Mouse (Mus musculus) midbrain, embryonic 15.5 days (tissue): Measurements from ENCODE around the gene Ablim2. TPM values are rescaled to one million over a fixed set of nuclear protein-coding genes. Genes with fewer than 3 reads are reported as not detected.

Experiments used
- ATAC-seq: fragments of 200-750 bp; cut with Nextera tagmentation; replicated peaks from 2 replicates; pipeline ENCODE4 v1.8.0; 2017; ENCODE audit warnings: moderate TSS enrichment
- H3K27ac ChIP-seq: fragments of 300-500 bp; sonication (generic); 2 replicates; pipeline ENCODE4 v1.5.1; 2015; ENCODE audit warnings: mild to moderate bottlenecking, inconsistent platforms
- H3K27me3 ChIP-seq: fragments of 300-500 bp; sonication (generic); replicated peaks from 2 replicates; pipeline ENCODE4 v1.6.1; 2015; ENCODE audit warnings: inconsistent platforms
- H3K36me3 ChIP-seq: fragments of 300-500 bp; sonication (generic); replicated peaks from 2 replicates; pipeline ENCODE4 v1.6.1; 2015; ENCODE audit warnings: inconsistent platforms
- H3K4me1 ChIP-seq: fragments of 300-500 bp; sonication (generic); 2 replicates; pipeline ENCODE4 v1.6.1; 2015; ENCODE audit warnings: inconsistent platforms
- H3K4me2 ChIP-seq: fragments of 300-500 bp; sonication (generic); 2 replicates; pipeline ENCODE4 v1.6.1; 2015; ENCODE audit warnings: inconsistent platforms, mild to moderate bottlenecking, moderate library complexity
- H3K4me3 ChIP-seq: fragments of 300-500 bp; sonication (generic); 2 replicates; pipeline ENCODE4 v1.5.1; 2015; ENCODE audit warnings: mild to moderate bottlenecking, inconsistent platforms
- H3K9ac ChIP-seq: fragments of 300-500 bp; sonication (generic); 2 replicates; pipeline ENCODE4 v1.6.1; 2015; ENCODE audit warnings: mild to moderate bottlenecking, inconsistent platforms
- H3K9me3 ChIP-seq: fragments of 300-500 bp; sonication (generic); 2 replicates; pipeline ENCODE4 v1.6.1; 2016; ENCODE audit warnings: inconsistent platforms
- WGBS: fragments of 180-500 bp; shearing (Covaris S2); methylation state at CpG from one replicate; pipeline ENCODE4 v1.1.7; 2015; ENCODE audit warnings: mixed read lengths; 5-methylcytosine and 5-hydroxymethylcytosine counted together
- polyA plus RNA-seq: library from polyadenylated mRNA; unstranded; fragments of >200 nt; fragmentation: Nextera tagmentation; extraction: Ambion mirVana; gene quantifications from 2 replicates; pipeline ENCODE4 v1.2.1, GENCODE M21; 2015

Gene Ablim2
- polyA plus RNA-seq, 1 experiment from 2014 or later, result 25.7 TPM

GRCm38 (mm10) chr5:35758081-35759053, 687 bp downstream of the Ablim2 start:
- Histone ChIP-seq H3K9me3 (no peaks in the 10 kb centered on the region), H3K4me2 (peak overlapping the region; percentile 97), H3K27me3 (peaks cover 25% of the 10 kb centered on the region), H3K27ac (peak overlapping the region; percentile 84), H3K36me3 (no peaks in the 10 kb centered on the region), H3K9ac (peak overlapping the region; percentile 66), H3K4me1 (peaks cover 19% of the 10 kb centered on the region), H3K4me3 (peak overlapping the region; percentile 77)
- ATAC-seq, result peak; percentile 22
- WGBS, result 1% methylated on average over 40 of the region's 40 CpGs

GRCm38 (mm10) chr5:35761323-35761722, 3.6 kb downstream of the Ablim2 start:
- no peaks in the 10 kb centered on the region for H3K9me3 ChIP-seq
- H3K4me3 ChIP-seq, result no peak overlapping the region
- H3K27me3 ChIP-seq, result peaks cover 25% of the 10 kb centered on the region
- no peaks in the 10 kb centered on the region for H3K36me3 ChIP-seq
- H3K9ac ChIP-seq, result no peak overlapping the region
- 80% methylated on average over 5 of the region's 5 CpGs for WGBS
- peaks cover 18% of the 10 kb centered on the region for H3K4me1 ChIP-seq
- no peak overlapping the region for H3K4me2 ChIP-seq
- no peak for ATAC-seq
- H3K27ac ChIP-seq, result no peak overlapping the region

GRCm38 (mm10) chr5:35762388-35762787, 4.7 kb downstream of the Ablim2 start:
- peaks cover 25% of the 10 kb centered on the region for H3K27me3 ChIP-seq
- H3K9ac ChIP-seq, result no peak overlapping the region
- H3K9me3 ChIP-seq, result no peaks in the 10 kb centered on the region
- ATAC-seq, result no peak
- H3K4me3 ChIP-seq, result no peak overlapping the region
- 74% methylated on average over 5 of the region's 5 CpGs for WGBS
- no peak overlapping the region for H3K27ac ChIP-seq
- H3K4me2 ChIP-seq, result no peak overlapping the region
- no peaks in the 10 kb centered on the region for H3K36me3 ChIP-seq
- peaks cover 10% of the 10 kb centered on the region; the same call in 1 of the 2 replicates for H3K4me1 ChIP-seq

- Histone ChIP-seq H3K27ac (no peak overlapping the region), H3K36me3 (no peaks in the 10 kb centered on the region), H3K9ac (no peak overlapping the region), H3K4me2 (no peak overlapping the region), H3K9me3 (no peaks in the 10 kb centered on the region), H3K4me1 (peaks cover 10% of the 10 kb centered on the region; the same call in 1 of the 2 replicates), H3K27me3 (peaks cover 25% of the 10 kb centered on the region), H3K4me3 (no peak overlapping the region)
- 78% methylated on average over 10 of the region's 10 CpGs for WGBS
- no peak for ATAC-seq
These were observed 5.2 kb downstream of the Ablim2 start for GRCm38 (mm10) chr5:35762850-35763249.

- H3K27ac ChIP-seq, result no peak overlapping the region
- H3K9me3 ChIP-seq, result no peaks in the 10 kb centered on the region
- ATAC-seq, result no peak
- no peak overlapping the region for H3K4me3 ChIP-seq
- peaks cover under 1% of the 10 kb centered on the region for H3K27me3 ChIP-seq
- no peak overlapping the region for H3K4me2 ChIP-seq
- no peaks in the 10 kb centered on the region for H3K4me1 ChIP-seq
- WGBS, result 86% methylated on average over 6 of the region's 6 CpGs
- H3K36me3 ChIP-seq, result no peaks in the 10 kb centered on the region
- no peak overlapping the region for H3K9ac ChIP-seq
These were observed 8.2 kb downstream of the Ablim2 start for GRCm38 (mm10) chr5:35765909-35766308.

GRCm38 (mm10) chr5:35768525-35768924, 10.8 kb downstream of the Ablim2 start:
- no peak overlapping the region for H3K9ac ChIP-seq
- H3K9me3 ChIP-seq, result no peaks in the 10 kb centered on the region
- no peak overlapping the region for H3K27ac ChIP-seq
- no peaks in the 10 kb centered on the region for H3K36me3 ChIP-seq
- H3K4me2 ChIP-seq, result no peak overlapping the region
- no peak overlapping the region for H3K4me3 ChIP-seq
- H3K27me3 ChIP-seq, result no peaks in the 10 kb centered on the region
- 0 out of 2 replicates have a peak, but pooled peaks cover 2% of the 10 kb centered on the region for H3K4me1 ChIP-seq
- WGBS, result 66% methylated on average over 3 of the region's 3 CpGs
- no peak for ATAC-seq

GRCm38 (mm10) chr5:35768997-35769396, 11.3 kb downstream of the Ablim2 start:
- ATAC-seq, result no peak
- H3K9me3 ChIP-seq, result no peaks in the 10 kb centered on the region
- H3K36me3 ChIP-seq, result no peaks in the 10 kb centered on the region
- no peak overlapping the region for H3K4me2 ChIP-seq
- 87% methylated on average over 7 of the region's 7 CpGs for WGBS
- no peak overlapping the region for H3K9ac ChIP-seq
- H3K27ac ChIP-seq, result no peak overlapping the region
- peaks cover 7% of the 10 kb centered on the region; the same call in 1 of the 2 replicates for H3K4me1 ChIP-seq
- no peaks in the 10 kb centered on the region for H3K27me3 ChIP-seq
- H3K4me3 ChIP-seq, result no peak overlapping the region

GRCm38 (mm10) chr5:35770246-35770645, 12.6 kb downstream of the Ablim2 start:
- Histone ChIP-seq H3K4me1 (peaks cover 7% of the 10 kb centered on the region; the same call in 1 of the 2 replicates), H3K36me3 (no peaks in the 10 kb centered on the region), H3K27ac (no peak overlapping the region), H3K9me3 (no peaks in the 10 kb centered on the region), H3K9ac (no peak overlapping the region), H3K4me3 (no peak overlapping the region), H3K4me2 (no peak overlapping the region), H3K27me3 (no peaks in the 10 kb centered on the region)
- ATAC-seq, result no peak
- 88% methylated on average over 2 of the region's 2 CpGs for WGBS

GRCm38 (mm10) chr5:35770891-35771663, 13.4 kb downstream of the Ablim2 start:
- Histone ChIP-seq H3K4me3 (no peak overlapping the region), H3K9ac (no peak overlapping the region), H3K27ac (no peak overlapping the region), H3K4me1 (peaks cover 7% of the 10 kb centered on the region; the same call in 1 of the 2 replicates), H3K27me3 (no peaks in the 10 kb centered on the region), H3K4me2 (no peak overlapping the region), H3K36me3 (no peaks in the 10 kb centered on the region), H3K9me3 (no peaks in the 10 kb centered on the region)
- 69% methylated on average over 14 of the region's 14 CpGs for WGBS
- ATAC-seq, result no peak

GRCm38 (mm10) chr5:35773274-35774136, 15.8 kb downstream of the Ablim2 start:
- Histone ChIP-seq H3K9ac (no peak overlapping the region), H3K4me3 (no peak overlapping the region), H3K27ac (no peak overlapping the region), H3K9me3 (no peaks in the 10 kb centered on the region), H3K4me2 (no peak overlapping the region), H3K4me1 (peaks cover 7% of the 10 kb centered on the region; the same call in 1 of the 2 replicates), H3K27me3 (no peaks in the 10 kb centered on the region), H3K36me3 (no peaks in the 10 kb centered on the region)
- no peak; the same call in 1 of the 2 replicates for ATAC-seq
- WGBS, result 74% methylated on average over 13 of the region's 13 CpGs

- Histone ChIP-seq H3K4me2 (no peak overlapping the region), H3K36me3 (no peaks in the 10 kb centered on the region), H3K27me3 (no peaks in the 10 kb centered on the region), H3K4me1 (peaks cover 7% of the 10 kb centered on the region; the same call in 1 of the 2 replicates), H3K4me3 (no peak overlapping the region), H3K9ac (no peak overlapping the region), H3K27ac (no peak overlapping the region), H3K9me3 (no peaks in the 10 kb centered on the region)
- WGBS, result 58% methylated on average over 6 of the region's 6 CpGs
- no peak for ATAC-seq
These were observed 16.4 kb downstream of the Ablim2 start for GRCm38 (mm10) chr5:35774137-35774424.
